Mouse (Mus musculus) small intestine, adult 2 months (tissue): ENCODE results near the gene Cd5l.

Experiments
- CTCF ChIP-seq: fragments of 200-500 bp; IDR thresholded peaks from 2 replicates; pipeline ENCODE4 v1.5.1; 2012; ENCODE audit warnings: low read depth, mild to moderate bottlenecking, control low read depth, inconsistent platforms, low read length, moderate library complexity, mixed read lengths; ENCODE audit not compliant: insufficient replicate concordance, insufficient read length; ENCODE audit errors: extremely low read depth
- POLR2A ChIP-seq: fragments of 200-500 bp; IDR thresholded peaks from 2 replicates; pipeline ENCODE4 v1.6.1; 2012; ENCODE audit warnings: low read depth, mild to moderate bottlenecking, control low read depth, inconsistent platforms, low read length, moderate library complexity

- TF ChIP-seq CTCF = no peak
- no peak for TF ChIP-seq POLR2A
Observed at GRCm38 (mm10) chr3:87398809-87399208, 41.1 kb downstream of the Cd5l start.
